Mouse (Mus musculus) kidney, embryonic 14.5 days (tissue): Measurements from ENCODE around the gene Mettl8. TPM values are rescaled to one million over a fixed set of nuclear protein-coding genes. Genes with fewer than 3 reads are reported as not detected.

Experiments
- polyA plus RNA-seq: library from polyadenylated mRNA; unstranded; fragments of >200 nt; fragmentation: Nextera tagmentation; extraction: Ambion mirVana; gene quantifications from 2 replicates; pipeline ENCODE4 v1.2.1, GENCODE M21; 2014

The Mettl8 gene
- polyA plus RNA-seq, 1 experiment from 2014 or later: 22.2 TPM

Other genes starting within 250 kb of the Mettl8 start
- gene Tlk1, start 229.9 kb downstream of the Mettl8 start, polyA plus RNA-seq: 29.2 and 37.4 TPM in 2 replicates
- 29.2 and 34.1 TPM in 2 replicates for gene Dcaf17, start 255 bp downstream of the Mettl8 start, polyA plus RNA-seq
- gene Cybrd1, start 62.3 kb upstream of the Mettl8 start, polyA plus RNA-seq: 0.80 and 0.86 TPM in 2 replicates
- gene Dync1i2, start 156.1 kb upstream of the Mettl8 start, polyA plus RNA-seq: 76.3 and 96.4 TPM in 2 replicates